Mouse (Mus musculus): ENCODE data around the gene Tdrd5. TPM values are rescaled to one million over a fixed set of nuclear protein-coding genes. Genes with fewer than 3 reads are reported as not detected.
A peak's percentile ranks its signal among the peaks of the same experiment; 100 is the strongest.

Tdrd5 gene
- polyA plus RNA-seq, 1 experiment from 2014 or later = 1.2 TPM

DNA sequence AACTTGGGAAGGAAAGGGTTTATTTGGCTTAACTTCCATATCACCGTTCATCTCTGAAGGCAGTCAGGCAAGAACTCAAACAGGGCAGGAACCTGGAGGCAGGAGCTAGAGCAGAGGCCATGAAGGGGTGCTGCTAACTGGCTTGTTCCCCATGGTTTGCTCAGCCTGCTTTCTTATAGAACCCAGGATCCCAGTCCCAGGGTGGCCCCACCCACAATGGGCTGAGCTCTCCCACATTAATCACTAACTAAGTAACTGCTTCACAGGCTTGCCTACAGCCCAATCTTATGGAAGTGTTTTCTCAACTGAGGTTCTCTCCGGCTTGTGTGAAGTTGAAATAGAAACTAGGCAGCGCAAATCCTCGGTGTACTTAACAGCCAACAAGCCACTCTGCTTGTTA, 74.7 kb downstream of the Tdrd5 start:
- H3K9me3 ChIP-seq (ENCODE audit: low read length) = no peaks in the 10 kb centered on the region
- H3K4me1 ChIP-seq (ENCODE audit: insufficient read depth, low read depth, low read length) = no peaks in the 10 kb centered on the region
- H3K4me3 ChIP-seq (ENCODE audit: low read depth, low read length) = no peak overlapping the region
- no peaks in the 10 kb centered on the region for H3K36me3 ChIP-seq (ENCODE audit: insufficient read depth, low read length)
- H3K27me3 ChIP-seq (replicated peaks; ENCODE audit: insufficient read depth, low read length) = no peaks in the 10 kb centered on the region
- ATAC-seq (no peak), DNase-seq (ENCODE audit: low spot score) (no peak)
- H3K9ac ChIP-seq (replicated peaks; ENCODE audit: low read depth) = no peak overlapping the region
- TF ChIP-seq EP300 (IDR thresholded peaks at IDR 0.05) (no peak), CTCF (IDR thresholded peaks at IDR 0.05) (no peak)
- H3K4me2 ChIP-seq (replicated peaks; ENCODE audit: low read depth, low read length) = no peak overlapping the region
- WGBS = 61% methylated on average over 4 of the region's 4 CpGs
- no peak overlapping the region for H3K27ac ChIP-seq (ENCODE audit: low read length)

GRCm38 (mm10) chr1:156226903-156227302, 76.6 kb downstream of the Tdrd5 start:
- ATAC-seq (no peak), DNase-seq (ENCODE audit: low spot score) (no peak)
- no peaks in the 10 kb centered on the region for H3K4me1 ChIP-seq (ENCODE audit: insufficient read depth, low read depth, low read length)
- no peak for TF ChIP-seq EP300 (IDR thresholded peaks at IDR 0.05)
- TF ChIP-seq CTCF (IDR thresholded peaks at IDR 0.05) = no peak
- no peak overlapping the region for H3K9ac ChIP-seq (replicated peaks; ENCODE audit: low read depth)
- 68% methylated on average over 5 of the region's 5 CpGs for WGBS
- H3K36me3 ChIP-seq (ENCODE audit: insufficient read depth, low read length) = no peaks in the 10 kb centered on the region
- no peaks in the 10 kb centered on the region for H3K9me3 ChIP-seq (ENCODE audit: low read length)
- no peaks in the 10 kb centered on the region for H3K27me3 ChIP-seq (replicated peaks; ENCODE audit: insufficient read depth, low read length)
- H3K4me3 ChIP-seq (ENCODE audit: low read depth, low read length) = no peak overlapping the region
- no peak overlapping the region for H3K27ac ChIP-seq (ENCODE audit: low read length)
- H3K4me2 ChIP-seq (replicated peaks; ENCODE audit: low read depth, low read length) = no peak overlapping the region

DNA sequence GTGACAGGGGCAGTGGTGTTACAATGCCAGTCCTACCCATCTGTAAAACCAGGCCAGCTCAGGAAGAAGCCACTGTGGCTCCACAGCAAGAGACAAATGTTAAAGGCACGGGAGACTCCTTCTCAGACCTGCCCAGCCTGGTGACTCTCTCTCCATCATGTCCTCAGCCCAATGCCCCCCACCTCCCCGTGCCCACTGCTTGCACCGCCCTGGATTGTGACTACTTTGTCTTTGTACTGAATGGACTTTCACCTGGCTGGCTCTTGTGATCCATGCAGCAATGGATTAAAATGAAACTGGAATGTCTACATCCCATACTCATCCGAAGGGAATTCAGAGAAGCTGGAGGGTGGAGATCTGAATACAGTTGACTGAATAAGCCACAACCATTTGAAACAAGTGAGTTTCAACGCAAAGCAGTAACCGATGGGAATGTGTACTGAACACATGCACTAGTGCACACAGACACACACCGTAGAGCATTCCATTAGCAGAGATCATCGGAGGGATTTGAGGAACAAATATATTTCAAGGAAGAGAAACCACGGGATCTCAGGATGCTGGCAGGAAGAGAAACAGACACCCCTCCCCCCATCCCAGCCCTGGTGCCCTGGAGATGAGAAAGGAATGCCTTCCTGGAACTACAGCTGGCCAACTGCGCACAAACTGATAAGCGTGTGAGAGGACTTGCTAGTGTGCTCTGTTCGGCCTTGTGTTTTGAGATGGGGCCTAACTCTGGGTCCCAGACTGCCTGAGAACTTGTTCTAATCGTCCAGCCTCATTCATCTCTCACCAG, 81.1 kb downstream of the Tdrd5 start:
- ATAC-seq (peak; percentile 62), DNase-seq (ENCODE audit: low spot score) (peak; percentile 40)
- H3K4me3 ChIP-seq (ENCODE audit: low read depth, low read length) = no peak overlapping the region
- no peaks in the 10 kb centered on the region for H3K27me3 ChIP-seq (replicated peaks; ENCODE audit: insufficient read depth, low read length)
- no peaks in the 10 kb centered on the region for H3K9me3 ChIP-seq (ENCODE audit: low read length)
- no peaks in the 10 kb centered on the region for H3K4me1 ChIP-seq (ENCODE audit: insufficient read depth, low read depth, low read length)
- H3K36me3 ChIP-seq (ENCODE audit: insufficient read depth, low read length) = no peaks in the 10 kb centered on the region
- H3K9ac ChIP-seq (replicated peaks; ENCODE audit: low read depth) = no peak overlapping the region
- TF ChIP-seq CTCF (IDR thresholded peaks at IDR 0.05) = no peak
- TF ChIP-seq EP300 (IDR thresholded peaks at IDR 0.05) = no peak
- H3K27ac ChIP-seq (ENCODE audit: low read length) = no peak overlapping the region
- 31% methylated on average over 13 of the region's 13 CpGs for WGBS
- no peak overlapping the region for H3K4me2 ChIP-seq (replicated peaks; ENCODE audit: low read depth, low read length)

DNA sequence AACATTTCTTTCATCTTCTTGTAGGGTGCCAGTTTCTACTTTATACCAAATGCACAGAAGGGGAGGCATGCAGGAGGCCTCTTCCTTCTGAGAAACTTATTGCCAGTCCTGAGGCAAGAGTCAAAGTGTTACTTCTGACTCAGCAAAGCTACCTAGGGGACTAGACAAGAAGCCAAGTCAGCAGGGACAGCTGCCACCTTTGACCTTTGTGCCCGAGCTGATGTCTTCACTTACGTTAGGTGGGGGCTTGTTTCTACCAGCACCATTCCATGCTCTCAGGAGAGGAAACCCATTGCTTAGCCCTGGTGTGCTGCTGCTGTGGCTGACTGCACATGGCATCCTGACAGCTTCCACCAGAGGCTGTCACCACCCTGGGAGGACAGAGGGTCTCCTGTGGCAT, 82.1 kb downstream of the Tdrd5 start:
- DNase-seq (ENCODE audit: low spot score) (no peak), ATAC-seq (no peak)
- Histone ChIP-seq H3K27ac (ENCODE audit: low read length) (no peak overlapping the region), H3K9me3 (ENCODE audit: low read length) (no peaks in the 10 kb centered on the region), H3K9ac (replicated peaks; ENCODE audit: low read depth) (no peak overlapping the region), H3K4me3 (ENCODE audit: low read depth, low read length) (no peak overlapping the region), H3K4me1 (ENCODE audit: insufficient read depth, low read depth, low read length) (no peaks in the 10 kb centered on the region), H3K27me3 (replicated peaks; ENCODE audit: insufficient read depth, low read length) (no peaks in the 10 kb centered on the region), H3K36me3 (ENCODE audit: insufficient read depth, low read length) (no peaks in the 10 kb centered on the region), H3K4me2 (replicated peaks; ENCODE audit: low read depth, low read length) (no peak overlapping the region)
- WGBS = 77% methylated on average over 2 of the region's 2 CpGs
- TF ChIP-seq CTCF (IDR thresholded peaks at IDR 0.05) (no peak), EP300 (IDR thresholded peaks at IDR 0.05) (no peak)

- H3K27me3 ChIP-seq (replicated peaks; ENCODE audit: insufficient read depth, low read length) = no peaks in the 10 kb centered on the region
- DNase-seq (ENCODE audit: low spot score) = peak; percentile 19
- no peaks in the 10 kb centered on the region for H3K36me3 ChIP-seq (ENCODE audit: insufficient read depth, low read length)
- H3K4me2 ChIP-seq (replicated peaks; ENCODE audit: low read depth, low read length) = no peak overlapping the region
- H3K9me3 ChIP-seq (ENCODE audit: low read length) = no peaks in the 10 kb centered on the region
- no peak overlapping the region for H3K9ac ChIP-seq (replicated peaks; ENCODE audit: low read depth)
- no peak overlapping the region for H3K4me3 ChIP-seq (ENCODE audit: low read depth, low read length)
- TF ChIP-seq CTCF (IDR thresholded peaks at IDR 0.05) = no peak
- TF ChIP-seq EP300 (IDR thresholded peaks at IDR 0.05) = no peak
- H3K27ac ChIP-seq (ENCODE audit: low read length) = no peak overlapping the region
- no peak for ATAC-seq
- WGBS = 56% methylated on average over 2 of the region's 2 CpGs
- no peaks in the 10 kb centered on the region for H3K4me1 ChIP-seq (ENCODE audit: insufficient read depth, low read depth, low read length)
Observed at GRCm38 (mm10) chr1:156218573-156218972, 84.9 kb downstream of the Tdrd5 start.

DNA sequence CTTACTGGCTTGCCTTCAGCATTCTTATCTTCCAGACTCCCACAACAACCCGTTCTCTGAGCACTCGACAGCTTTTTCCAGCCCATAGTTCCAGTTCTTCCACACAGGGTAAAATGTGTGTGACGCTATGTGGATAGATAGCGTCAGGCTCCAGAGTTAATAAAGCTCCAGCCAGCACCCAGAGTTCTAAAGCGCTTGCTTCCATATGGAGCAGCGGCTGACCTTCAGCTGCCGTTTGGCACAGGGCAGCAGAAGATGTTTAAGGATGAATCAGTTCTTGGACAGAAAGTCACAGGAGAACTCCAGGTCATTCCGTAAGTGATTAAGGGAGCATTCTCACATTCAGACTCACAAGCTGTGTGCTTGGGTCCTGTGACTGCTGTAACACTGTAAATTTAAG, 85.5 kb downstream of the Tdrd5 start:
- Histone ChIP-seq H3K4me3 (ENCODE audit: low read depth, low read length) (no peak overlapping the region), H3K4me2 (replicated peaks; ENCODE audit: low read depth, low read length) (no peak overlapping the region), H3K27me3 (replicated peaks; ENCODE audit: insufficient read depth, low read length) (no peaks in the 10 kb centered on the region), H3K9me3 (ENCODE audit: low read length) (no peaks in the 10 kb centered on the region), H3K36me3 (ENCODE audit: insufficient read depth, low read length) (no peaks in the 10 kb centered on the region), H3K4me1 (ENCODE audit: insufficient read depth, low read depth, low read length) (no peaks in the 10 kb centered on the region), H3K27ac (ENCODE audit: low read length) (no peak overlapping the region), H3K9ac (replicated peaks; ENCODE audit: low read depth) (no peak overlapping the region)
- no peak for TF ChIP-seq EP300 (IDR thresholded peaks at IDR 0.05)
- TF ChIP-seq CTCF (IDR thresholded peaks at IDR 0.05) = no peak
- ATAC-seq (peak; percentile 16; the same call in 1 of the 2 replicates), DNase-seq (ENCODE audit: low spot score) (no peak)
- 58% methylated on average over 8 of the region's 8 CpGs for WGBS

Measured in lung, postnatal 0 days (tissue).